Comparison of ENCODE assay signal across 9 mouse cellular contexts in genomic region chr10:80014484-80015290, GRCm38 (mm10). TPM values are rescaled to one million over a fixed set of nuclear protein-coding genes. Genes with fewer than 3 reads are reported as not detected.
DNase-seq lines count a peak whose midpoint lies in the region; ATAC-seq and TF ChIP-seq lines count a peak whose summit lies in the region.
"Had no signal": no experiment of that assay in that cellular context is flagged by ENCODE, and none has a peak within 500 bp of the region (broad histone marks: within the 10 kb centered on the region; RNA-seq: fewer than 3 reads in every experiment).

No protein-coding gene starts in this region.

- 0 out of 2 replicates have a peak overlapping the region, but pooled peaks have one; percentile 1 for H3K4me3 ChIP-seq in heart, embryonic 13.5 days
- H3K4me3 ChIP-seq in C2C12 (ENCODE audit: insufficient read depth, poor library complexity, severe bottlenecking), result no peak overlapping the region
- no peak overlapping the region for H3K4me3 ChIP-seq in embryonic fibroblast, embryonic 13.5 days (ENCODE audit: insufficient read depth, low read length)
- H3K4me3 ChIP-seq in lung, postnatal 0 days (ENCODE audit: low read depth, low read length), result no peak overlapping the region
- H3K4me3 ChIP-seq: midbrain, embryonic 10.5 days had no signal

- no peak overlapping the region for H3K27ac ChIP-seq in heart, embryonic 13.5 days (replicated peaks)
- no peak overlapping the region for H3K27ac ChIP-seq in embryonic fibroblast, embryonic 13.5 days (ENCODE audit: insufficient read depth, low read length)
- H3K27ac ChIP-seq in lung, postnatal 0 days (ENCODE audit: low read length), result peak overlapping the region; percentile 87
- H3K27ac ChIP-seq: midbrain, embryonic 10.5 days had no signal

- H3K27me3 ChIP-seq in heart, embryonic 13.5 days (replicated peaks), result peaks cover 57% of the 10 kb centered on the region
- H3K27me3 ChIP-seq in C2C12 (ENCODE audit: control insufficient read depth, insufficient read depth, insufficient read length), result no peaks in the 10 kb centered on the region
- H3K27me3 ChIP-seq in lung, postnatal 0 days (replicated peaks; ENCODE audit: insufficient read depth, low read length), result peaks cover 7% of the 10 kb centered on the region; the same call in 1 of the 2 replicates

- peaks cover 21% of the 10 kb centered on the region for H3K9me3 ChIP-seq in heart, embryonic 13.5 days
- peaks cover 5% of the 10 kb centered on the region; the same call in 1 of the 2 replicates for H3K9me3 ChIP-seq in lung, postnatal 0 days (ENCODE audit: low read length)

- H3ac ChIP-seq in C2C12 (ENCODE audit: control insufficient read depth, insufficient read length, low read depth), result no peak overlapping the region

- no peak for DNase-seq in heart, postnatal 25 days (ENCODE audit: low spot score)
- peak; percentile 79 for DNase-seq in lung, postnatal 0 days (ENCODE audit: low spot score)
- DNase-seq in yolk sac, embryonic 10.5 days (ENCODE audit: low spot score), result no peak
- DNase-seq in left cerebral cortex, adult 8-10 months (ENCODE audit: low spot score in 2 of 2), result no peak
- no peak for DNase-seq in adrenal gland, postnatal 25 days

- H3K9ac ChIP-seq in heart, embryonic 13.5 days, result no peak overlapping the region
- no peak overlapping the region for H3K9ac ChIP-seq in lung, postnatal 0 days (replicated peaks; ENCODE audit: low read depth)

- TF ChIP-seq POLR2A in embryonic fibroblast, embryonic 13.5 days (IDR thresholded peaks at IDR 0.05; ENCODE audit: low read depth, low read length), result no peak

- H3K4me1 ChIP-seq in heart, embryonic 13.5 days, result peaks cover 26% of the 10 kb centered on the region
- H3K4me1 ChIP-seq in embryonic fibroblast, embryonic 13.5 days (ENCODE audit: control insufficient read depth, insufficient read depth, low read length), result no peaks in the 10 kb centered on the region
- H3K4me1 ChIP-seq in lung, postnatal 0 days (ENCODE audit: insufficient read depth, low read depth, low read length), result peaks cover 16% of the 10 kb centered on the region

- WGBS in heart, embryonic 13.5 days, result 24% methylated on average over 28 of the region's 28 CpGs
- 23% methylated on average over 28 of the region's 28 CpGs for WGBS in lung, postnatal 0 days

- intact Hi-C loops in heart, postnatal 25 days (cut with DNase I), result no loop called here

- H3K4me2 ChIP-seq in heart, embryonic 13.5 days, result no peak overlapping the region
- H3K4me2 ChIP-seq in lung, postnatal 0 days (replicated peaks; ENCODE audit: low read depth, low read length), result peak overlapping the region; percentile 27

- no peaks in the 10 kb centered on the region for H3K79me2 ChIP-seq in C2C12 (ENCODE audit: control insufficient read depth, insufficient read depth)

- no peak for TF ChIP-seq EP300 in lung, postnatal 0 days (IDR thresholded peaks at IDR 0.05)

- ATAC-seq in heart, embryonic 13.5 days (ENCODE audit: extremely low read depth, insufficient number of reproducible peaks, low FRiP score, low TSS enrichment), result no peak
- ATAC-seq in lung, postnatal 0 days, result peak; percentile 18

- peak; percentile 91 for TF ChIP-seq CTCF in C2C12 (IDR thresholded peaks at IDR 0.05; ENCODE audit: control insufficient read depth, insufficient read depth, insufficient read length)
- peak; percentile 36; the same call in 1 of the 2 replicates for TF ChIP-seq CTCF in embryonic fibroblast, embryonic 13.5 days (IDR thresholded peaks at IDR 0.05; ENCODE audit: borderline replicate concordance, insufficient read depth, low read length)
- TF ChIP-seq CTCF in lung, postnatal 0 days (IDR thresholded peaks at IDR 0.05), result peak; percentile 56

- peaks cover 22% of the 10 kb centered on the region for H3K36me3 ChIP-seq in heart, embryonic 13.5 days
- H3K36me3 ChIP-seq in C2C12 (ENCODE audit: control insufficient read depth, insufficient read depth), result peaks cover 30% of the 10 kb centered on the region
- peaks cover 5% of the 10 kb centered on the region; the same call in 1 of the 2 replicates for H3K36me3 ChIP-seq in lung, postnatal 0 days (ENCODE audit: insufficient read depth, low read length)

- H3K79me3 ChIP-seq in C2C12 (ENCODE audit: low read depth), result no peaks in the 10 kb centered on the region

TF ChIP-seq in C2C12, 6 proteins besides CTCF, POLR2A, EP300 and RAD21:
- TF ChIP-seq CEBPB (IDR thresholded peaks at IDR 0.05; ENCODE audit: low read depth) (no peak), USF1 (IDR thresholded peaks at IDR 0.05; ENCODE audit: low read depth) (no peak), FOSL1 (IDR thresholded peaks at IDR 0.05; ENCODE audit: insufficient read depth, low read length, poor library complexity, severe bottlenecking) (no peak), MYOG (IDR thresholded peaks at IDR 0.05; ENCODE audit: control insufficient read depth, extremely low read depth, insufficient read length) (no peak), MYOD1 (IDR thresholded peaks at IDR 0.05; ENCODE audit: control insufficient read depth, insufficient read length, low read depth) (no peak), MAX (IDR thresholded peaks at IDR 0.05) (no peak)

RNA-seq across cellular contexts. Expression of gene Arhgap45, which starts 1.8 kb away (rescaled TPM):
- 5.5 and 6.5 TPM in 2 replicates for polyA plus RNA-seq in heart, embryonic 13.5 days (2015; fragmentation: Nextera tagmentation; extraction: Ambion mirVana)
- total RNA-seq in heart, postnatal 25 days (2021), result 1 to 10 TPM; 4.7 to 4.9 TPM
- 1.6 TPM for polyA plus RNA-seq in C2C12 (2012; fragmentation: generic; extraction: Trizol)
- 1.7 and 3.1 TPM in 2 replicates for polyA plus RNA-seq in embryonic fibroblast, embryonic 13.5 days (2011; ENCODE audit: insufficient read length, low read depth, missing spikeins)
- polyA plus RNA-seq in lung, postnatal 0 days (2015; fragmentation: Nextera tagmentation; extraction: Ambion mirVana), result 20.1 and 22.2 TPM in 2 replicates
- 1 to 10 TPM; 3.6 to 9.6 (median 6.0) TPM for total RNA-seq in left cerebral cortex, adult 8-10 months (2022)
- 3.7 and 4.3 TPM in 2 replicates for total RNA-seq in adrenal gland, postnatal 25 days (2021)

RNA-seq across cellular contexts. Expression of gene Abca7, which starts 18.4 kb away (rescaled TPM):
- 2.2 and 2.6 TPM in 2 replicates for polyA plus RNA-seq in heart, embryonic 13.5 days (2015; fragmentation: Nextera tagmentation; extraction: Ambion mirVana)
- 1 to 10 TPM; 6.5 to 6.7 TPM for total RNA-seq in heart, postnatal 25 days (2021)
- 10.7 TPM for polyA plus RNA-seq in C2C12 (2012; fragmentation: generic; extraction: Trizol)
- polyA plus RNA-seq in embryonic fibroblast, embryonic 13.5 days (2011; ENCODE audit: insufficient read length, low read depth, missing spikeins), result 3.5 and 4.0 TPM in 2 replicates
- 5.5 and 6.5 TPM in 2 replicates for polyA plus RNA-seq in lung, postnatal 0 days (2015; fragmentation: Nextera tagmentation; extraction: Ambion mirVana)
- 10 to 100 TPM; 11.0 to 12.3 (median 12.0) TPM for total RNA-seq in left cerebral cortex, adult 8-10 months (2022)
- 24.2 and 29.1 TPM in 2 replicates for total RNA-seq in adrenal gland, postnatal 25 days (2021)

RNA-seq across cellular contexts. Expression of gene Polr2e, which starts 24.9 kb away (rescaled TPM):
- polyA plus RNA-seq in heart, embryonic 13.5 days (2015; fragmentation: Nextera tagmentation; extraction: Ambion mirVana), result 149 and 154 TPM in 2 replicates
- 10 to 100 TPM; 79.3 to 81.2 TPM for total RNA-seq in heart, postnatal 25 days (2021)
- 269 TPM for polyA plus RNA-seq in C2C12 (2012; fragmentation: generic; extraction: Trizol)
- 46.3 and 61.0 TPM in 2 replicates for polyA plus RNA-seq in embryonic fibroblast, embryonic 13.5 days (2011; ENCODE audit: insufficient read length, low read depth, missing spikeins)
- 178 and 202 TPM in 2 replicates for polyA plus RNA-seq in lung, postnatal 0 days (2015; fragmentation: Nextera tagmentation; extraction: Ambion mirVana)
- 10 to 100 TPM; 64.7 to 80.4 (median 72.9) TPM for total RNA-seq in left cerebral cortex, adult 8-10 months (2022)
- total RNA-seq in adrenal gland, postnatal 25 days (2021), result 84.3 and 101 TPM in 2 replicates

RNA-seq across cellular contexts. Expression of gene Cnn2, which starts 26.3 kb away (rescaled TPM):
- polyA plus RNA-seq in heart, embryonic 13.5 days (2015; fragmentation: Nextera tagmentation; extraction: Ambion mirVana), result 264 and 271 TPM in 2 replicates
- 10 to 100 TPM; 35.9 to 36.6 TPM for total RNA-seq in heart, postnatal 25 days (2021)
- 437 TPM for polyA plus RNA-seq in C2C12 (2012; fragmentation: generic; extraction: Trizol)
- polyA plus RNA-seq in embryonic fibroblast, embryonic 13.5 days (2011; ENCODE audit: insufficient read length, low read depth, missing spikeins), result 642 and 721 TPM in 2 replicates
- polyA plus RNA-seq in lung, postnatal 0 days (2015; fragmentation: Nextera tagmentation; extraction: Ambion mirVana), result 483 and 567 TPM in 2 replicates
- total RNA-seq in left cerebral cortex, adult 8-10 months (2022), result 1 to 10 TPM; 5.4 to 6.7 (median 6.3) TPM
- 28.3 and 29.8 TPM in 2 replicates for total RNA-seq in adrenal gland, postnatal 25 days (2021)

RNA-seq across cellular contexts. Expression of gene Tmem259, which starts 30.6 kb away (rescaled TPM):
- 10.6 and 12.8 TPM in 2 replicates for polyA plus RNA-seq in heart, embryonic 13.5 days (2015; fragmentation: Nextera tagmentation; extraction: Ambion mirVana)
- 100 to 1,000 TPM; 110 to 115 TPM for total RNA-seq in heart, postnatal 25 days (2021)
- polyA plus RNA-seq in C2C12 (2012; fragmentation: generic; extraction: Trizol), result 102 TPM
- 73.4 and 78.1 TPM in 2 replicates for polyA plus RNA-seq in embryonic fibroblast, embryonic 13.5 days (2011; ENCODE audit: insufficient read length, low read depth, missing spikeins)
- polyA plus RNA-seq in lung, postnatal 0 days (2015; fragmentation: Nextera tagmentation; extraction: Ambion mirVana), result 26.7 and 27.6 TPM in 2 replicates
- 100 to 1,000 TPM; 105 to 117 (median 113) TPM for total RNA-seq in left cerebral cortex, adult 8-10 months (2022)
- 159 and 161 TPM in 2 replicates for total RNA-seq in adrenal gland, postnatal 25 days (2021)

Comparison
In these comparisons a context has a peak if more than half of its experiments do, and no peak if none do; other contexts are left out.
1. CTCF ChIP-seq: peak in every context shown above with its lines; median percentile 91 in C2C12; 56 in lung, postnatal 0 days; 36 in embryonic fibroblast, embryonic 13.5 days.